Mouse (Mus musculus): ENCODE data around the gene Slc39a5. TPM values are rescaled to one million over a fixed set of nuclear protein-coding genes. Genes with fewer than 3 reads are reported as not detected.

Gene Slc39a5
- polyA plus RNA-seq, 1 experiment from 2014 or later: 56.7 TPM

GRCm38 (mm10) chr10:128376455-128377211, 24.4 kb downstream of the Slc39a5 start, which contains the start of gene Ankrd52:
Gene Ankrd52, plus strand, starts transcription at chr10:128377115.
- Histone ChIP-seq H3K27ac (ENCODE audit: low read depth) (peak within 1 kb of the TSS; percentile 95), H3K4me3 (ENCODE audit: low read depth, low read length) (peak within 1 kb of the TSS; percentile 88), H3K9me3 (ENCODE audit: control insufficient read depth, low read length) (no peaks in the 10 kb centered on the region), H3K4me1 (replicated peaks; ENCODE audit: control insufficient read depth, insufficient read depth, low read length) (peaks cover 24% of the 10 kb centered on the region), H3K36me3 (ENCODE audit: control insufficient read depth, insufficient read depth, low read length) (peaks cover 33% of the 10 kb centered on the region), H3K27me3 (replicated peaks; ENCODE audit: control insufficient read depth, insufficient read depth, low read length) (no peaks in the 10 kb centered on the region), H3K4me2 (ENCODE audit: low read length) (peak within 1 kb of the TSS; percentile 82), H3K9ac (ENCODE audit: low read length) (peak within 1 kb of the TSS; percentile 94)
- DNase-seq (ENCODE audit: low spot score) (peak; percentile 93), ATAC-seq (replicated peaks; ENCODE audit: low FRiP score, low TSS enrichment, low read depth) (peak; percentile 91)
- under 1% methylated on average over 52 of the region's 73 CpGs for WGBS

GRCm38 (mm10) chr10:128376099-128376454, 25.0 kb downstream of the Slc39a5 start:
- WGBS: 47% methylated on average over 4 of the region's 4 CpGs
- Histone ChIP-seq H3K27me3 (replicated peaks; ENCODE audit: control insufficient read depth, insufficient read depth, low read length) (no peaks in the 10 kb centered on the region), H3K36me3 (ENCODE audit: control insufficient read depth, insufficient read depth, low read length) (peaks cover 28% of the 10 kb centered on the region), H3K4me3 (ENCODE audit: low read depth, low read length) (peak overlapping the region; percentile 88), H3K9me3 (ENCODE audit: control insufficient read depth, low read length) (no peaks in the 10 kb centered on the region), H3K4me2 (ENCODE audit: low read length) (peak overlapping the region; percentile 82), H3K9ac (ENCODE audit: low read length) (peak overlapping the region; percentile 94), H3K27ac (ENCODE audit: low read depth) (peak overlapping the region; percentile 95), H3K4me1 (replicated peaks; ENCODE audit: control insufficient read depth, insufficient read depth, low read length) (peaks cover 24% of the 10 kb centered on the region)
- DNase-seq (ENCODE audit: low spot score): no peak
- ATAC-seq (replicated peaks; ENCODE audit: low FRiP score, low TSS enrichment, low read depth): no peak

GRCm38 (mm10) chr10:128374393-128374792, 26.6 kb downstream of the Slc39a5 start:
- Histone ChIP-seq H3K9ac (ENCODE audit: low read length) (no peak overlapping the region), H3K4me1 (replicated peaks; ENCODE audit: control insufficient read depth, insufficient read depth, low read length) (peaks cover 24% of the 10 kb centered on the region), H3K4me3 (ENCODE audit: low read depth, low read length) (no peak overlapping the region), H3K27me3 (replicated peaks; ENCODE audit: control insufficient read depth, insufficient read depth, low read length) (no peaks in the 10 kb centered on the region), H3K4me2 (ENCODE audit: low read length) (no peak overlapping the region), H3K9me3 (ENCODE audit: control insufficient read depth, low read length) (no peaks in the 10 kb centered on the region), H3K36me3 (ENCODE audit: control insufficient read depth, insufficient read depth, low read length) (peaks cover 13% of the 10 kb centered on the region; the same call in 1 of the 2 replicates), H3K27ac (ENCODE audit: low read depth) (no peak overlapping the region)
- DNase-seq (ENCODE audit: low spot score): no peak
- ATAC-seq (replicated peaks; ENCODE audit: low FRiP score, low TSS enrichment, low read depth): no peak
- WGBS: 72% methylated on average over 6 of the region's 6 CpGs

GRCm38 (mm10) chr10:128372989-128373748, 27.9 kb downstream of the Slc39a5 start:
- H3K9me3 ChIP-seq (ENCODE audit: control insufficient read depth, low read length): no peaks in the 10 kb centered on the region
- no peak overlapping the region for H3K4me3 ChIP-seq (ENCODE audit: low read depth, low read length)
- DNase-seq (ENCODE audit: low spot score) (no peak), ATAC-seq (replicated peaks; ENCODE audit: low FRiP score, low TSS enrichment, low read depth) (no peak)
- no peak overlapping the region for H3K9ac ChIP-seq (ENCODE audit: low read length)
- 71% methylated on average over 6 of the region's 6 CpGs for WGBS
- H3K27me3 ChIP-seq (replicated peaks; ENCODE audit: control insufficient read depth, insufficient read depth, low read length): no peaks in the 10 kb centered on the region
- H3K4me1 ChIP-seq (replicated peaks; ENCODE audit: control insufficient read depth, insufficient read depth, low read length): peaks cover 14% of the 10 kb centered on the region; the same call in 1 of the 2 replicates
- H3K27ac ChIP-seq (ENCODE audit: low read depth): no peak overlapping the region
- no peak overlapping the region for H3K4me2 ChIP-seq (ENCODE audit: low read length)
- 0 out of 2 replicates have a peak, but pooled peaks cover under 1% of the 10 kb centered on the region for H3K36me3 ChIP-seq (ENCODE audit: control insufficient read depth, insufficient read depth, low read length)

- Histone ChIP-seq H3K9ac (ENCODE audit: low read length) (no peak overlapping the region), H3K4me3 (ENCODE audit: low read depth, low read length) (no peak overlapping the region), H3K27me3 (replicated peaks; ENCODE audit: control insufficient read depth, insufficient read depth, low read length) (no peaks in the 10 kb centered on the region), H3K4me2 (ENCODE audit: low read length) (no peak overlapping the region), H3K27ac (ENCODE audit: low read depth) (no peak overlapping the region), H3K4me1 (replicated peaks; ENCODE audit: control insufficient read depth, insufficient read depth, low read length) (peaks cover 19% of the 10 kb centered on the region), H3K9me3 (ENCODE audit: control insufficient read depth, low read length) (no peaks in the 10 kb centered on the region), H3K36me3 (ENCODE audit: control insufficient read depth, insufficient read depth, low read length) (no peaks in the 10 kb centered on the region)
- 82% methylated on average over 5 of the region's 5 CpGs for WGBS
- DNase-seq (ENCODE audit: low spot score) (no peak), ATAC-seq (replicated peaks; ENCODE audit: low FRiP score, low TSS enrichment, low read depth) (no peak)
Measured at GRCm38 (mm10) chr10:128372142-128372541, 28.9 kb downstream of the Slc39a5 start.

- Histone ChIP-seq H3K36me3 (ENCODE audit: control insufficient read depth, insufficient read depth, low read length) (no peaks in the 10 kb centered on the region), H3K9me3 (ENCODE audit: control insufficient read depth, low read length) (no peaks in the 10 kb centered on the region), H3K4me2 (ENCODE audit: low read length) (no peak overlapping the region), H3K27me3 (replicated peaks; ENCODE audit: control insufficient read depth, insufficient read depth, low read length) (no peaks in the 10 kb centered on the region), H3K4me1 (replicated peaks; ENCODE audit: control insufficient read depth, insufficient read depth, low read length) (peaks cover 10% of the 10 kb centered on the region), H3K9ac (ENCODE audit: low read length) (no peak overlapping the region), H3K27ac (ENCODE audit: low read depth) (no peak overlapping the region), H3K4me3 (ENCODE audit: low read depth, low read length) (no peak overlapping the region)
- DNase-seq (ENCODE audit: low spot score): no peak
- 47% methylated on average over 4 of the region's 4 CpGs for WGBS
- no peak for ATAC-seq (replicated peaks; ENCODE audit: low FRiP score, low TSS enrichment, low read depth)
Measured at GRCm38 (mm10) chr10:128370601-128371000, 30.4 kb downstream of the Slc39a5 start.

- Histone ChIP-seq H3K4me2 (ENCODE audit: low read length) (no peak overlapping the region), H3K4me3 (ENCODE audit: low read depth, low read length) (no peak overlapping the region), H3K27me3 (replicated peaks; ENCODE audit: control insufficient read depth, insufficient read depth, low read length) (no peaks in the 10 kb centered on the region), H3K9me3 (ENCODE audit: control insufficient read depth, low read length) (no peaks in the 10 kb centered on the region), H3K4me1 (replicated peaks; ENCODE audit: control insufficient read depth, insufficient read depth, low read length) (peaks cover 10% of the 10 kb centered on the region), H3K9ac (ENCODE audit: low read length) (no peak overlapping the region), H3K36me3 (ENCODE audit: control insufficient read depth, insufficient read depth, low read length) (peaks cover 4% of the 10 kb centered on the region), H3K27ac (ENCODE audit: low read depth) (no peak overlapping the region)
- ATAC-seq (replicated peaks; ENCODE audit: low FRiP score, low TSS enrichment, low read depth): no peak
- 71% methylated on average over 5 of the region's 6 CpGs for WGBS
- no peak for DNase-seq (ENCODE audit: low spot score)
Measured at GRCm38 (mm10) chr10:128370021-128370420, 31.0 kb downstream of the Slc39a5 start.

- Histone ChIP-seq H3K36me3 (ENCODE audit: control insufficient read depth, insufficient read depth, low read length) (peaks cover 8% of the 10 kb centered on the region), H3K4me3 (ENCODE audit: low read depth, low read length) (peak overlapping the region; percentile 74), H3K9ac (ENCODE audit: low read length) (peak overlapping the region; percentile 67; the same call in 1 of the 2 replicates), H3K9me3 (ENCODE audit: control insufficient read depth, low read length) (no peaks in the 10 kb centered on the region), H3K4me2 (ENCODE audit: low read length) (peak overlapping the region; percentile 91), H3K27me3 (replicated peaks; ENCODE audit: control insufficient read depth, insufficient read depth, low read length) (no peaks in the 10 kb centered on the region), H3K4me1 (replicated peaks; ENCODE audit: control insufficient read depth, insufficient read depth, low read length) (peaks cover 10% of the 10 kb centered on the region), H3K27ac (ENCODE audit: low read depth) (peak overlapping the region; percentile 93)
- DNase-seq (ENCODE audit: low spot score) (no peak), ATAC-seq (replicated peaks; ENCODE audit: low FRiP score, low TSS enrichment, low read depth) (no peak)
- WGBS: 74% methylated on average over 6 of the region's 6 CpGs
Measured at GRCm38 (mm10) chr10:128369599-128369998, 31.4 kb downstream of the Slc39a5 start.

Measured in intestine, embryonic 14.5 days (tissue).